Comparison of ENCODE assay signal across 16 mouse cellular contexts in the genomic region with DNA sequence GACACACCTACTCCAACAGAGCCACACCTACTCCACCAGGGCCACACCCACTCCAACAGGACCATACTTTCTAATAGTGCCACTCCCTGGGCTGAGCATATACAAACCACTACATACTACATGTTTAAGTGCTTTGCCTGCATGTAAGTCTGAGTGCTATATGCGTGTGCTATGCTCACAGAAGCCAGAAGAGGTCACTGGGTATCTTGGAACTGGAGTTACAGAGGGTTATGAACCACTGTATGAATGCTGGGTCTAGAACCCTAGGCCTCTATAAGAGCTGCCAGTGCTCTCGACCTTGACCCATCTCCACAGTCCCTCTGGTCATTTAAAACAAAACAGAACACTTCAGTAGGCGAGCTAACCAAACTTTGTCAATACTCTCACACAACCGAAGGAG. TPM values are rescaled to one million over a fixed set of nuclear protein-coding genes. Genes with fewer than 3 reads are reported as not detected.
DNase-seq lines count a peak whose midpoint lies in the region; ATAC-seq and TF ChIP-seq lines count a peak whose summit lies in the region.
"Had no signal": no experiment of that assay in that cellular context is flagged by ENCODE, and none has a peak within 500 bp of the region (broad histone marks: within the 10 kb centered on the region; RNA-seq: fewer than 3 reads in every experiment).

No protein-coding gene starts in this region.

- H3K4me2 ChIP-seq in intestine, postnatal 0 days (replicated peaks; ENCODE audit: low read depth): no peak overlapping the region
- H3K4me2 ChIP-seq in intestine, embryonic 15.5 days (replicated peaks): no peak overlapping the region
- no peak overlapping the region for H3K4me2 ChIP-seq in lung, postnatal 0 days (replicated peaks; ENCODE audit: low read depth, low read length)
- no peak overlapping the region for H3K4me2 ChIP-seq in stomach, postnatal 0 days (replicated peaks; ENCODE audit: low read depth)
- H3K4me2 ChIP-seq: heart, embryonic 11.5 days; liver, embryonic 15.5 days; midbrain, embryonic 11.5 days had no signal

- no peak overlapping the region for H3K4me3 ChIP-seq in intestine, postnatal 0 days (ENCODE audit: low read depth, low read length)
- no peak overlapping the region for H3K4me3 ChIP-seq in intestine, embryonic 15.5 days (replicated peaks)
- no peak overlapping the region for H3K4me3 ChIP-seq in lung, postnatal 0 days (ENCODE audit: low read depth, low read length)
- no peak overlapping the region for H3K4me3 ChIP-seq in E14TG2a.4 (replicated peaks; ENCODE audit: low read length)
- no peak overlapping the region for H3K4me3 ChIP-seq in stomach, postnatal 0 days (ENCODE audit: low read depth, low read length)
- H3K4me3 ChIP-seq: liver, embryonic 15.5 days had no signal

- ATAC-seq in intestine, postnatal 0 days: no peak
- ATAC-seq in intestine, embryonic 15.5 days: no peak
- ATAC-seq in lung, postnatal 0 days: no peak
- 0 out of 2 replicates have a peak, but pooled peaks have one; percentile 18 for ATAC-seq in stomach, postnatal 0 days (ENCODE audit: low FRiP score, low TSS enrichment)
- no peak for ATAC-seq in granulocyte monocyte progenitor cell, adult 5-6 weeks (replicated peaks; ENCODE audit: poor library complexity, severe bottlenecking)
- ATAC-seq: hindbrain, embryonic 16.5 days had no signal

- H3K27ac ChIP-seq in intestine, postnatal 0 days (ENCODE audit: low read depth, low read length): no peak overlapping the region
- H3K27ac ChIP-seq in intestine, embryonic 15.5 days: no peak overlapping the region
- H3K27ac ChIP-seq in lung, postnatal 0 days (ENCODE audit: low read length): no peak overlapping the region
- H3K27ac ChIP-seq in stomach, postnatal 0 days (replicated peaks): no peak overlapping the region
- H3K27ac ChIP-seq: liver, embryonic 15.5 days had no signal

- H3K4me1 ChIP-seq in intestine, postnatal 0 days (replicated peaks; ENCODE audit: control insufficient read depth, insufficient read depth, low read length): no peaks in the 10 kb centered on the region
- no peaks in the 10 kb centered on the region for H3K4me1 ChIP-seq in intestine, embryonic 15.5 days (replicated peaks)
- H3K4me1 ChIP-seq in lung, postnatal 0 days (ENCODE audit: insufficient read depth, low read depth, low read length): no peaks in the 10 kb centered on the region
- H3K4me1 ChIP-seq in E14TG2a.4 (replicated peaks; ENCODE audit: low read depth, low read length): peaks cover 13% of the 10 kb centered on the region; the same call in 1 of the 2 replicates
- no peaks in the 10 kb centered on the region for H3K4me1 ChIP-seq in stomach, postnatal 0 days (replicated peaks; ENCODE audit: control insufficient read depth, insufficient read depth)
- H3K4me1 ChIP-seq: liver, embryonic 15.5 days had no signal

- H3K9me3 ChIP-seq in intestine, postnatal 0 days (ENCODE audit: control insufficient read depth): no peaks in the 10 kb centered on the region
- H3K9me3 ChIP-seq in intestine, embryonic 15.5 days: no peaks in the 10 kb centered on the region
- no peaks in the 10 kb centered on the region for H3K9me3 ChIP-seq in lung, postnatal 0 days (ENCODE audit: low read length)
- H3K9me3 ChIP-seq in E14TG2a.4 (ENCODE audit: low read length): no peaks in the 10 kb centered on the region
- no peaks in the 10 kb centered on the region for H3K9me3 ChIP-seq in stomach, postnatal 0 days (ENCODE audit: control insufficient read depth, low read length)
- H3K9me3 ChIP-seq: liver, embryonic 15.5 days had no signal

- DNase-seq in lung, postnatal 0 days (ENCODE audit: low spot score): no peak
- no peak for DNase-seq in lung, postnatal 10 days
- DNase-seq in stomach, postnatal 0 days (ENCODE audit: low spot score): no peak
- DNase-seq: cerebellum, adult 9-11 months; gastrocnemius, postnatal 25 days; kidney, adult 9 months; lung, postnatal 4 days; right cerebral cortex, postnatal 25 days had no signal

- no peaks in the 10 kb centered on the region for H3K36me3 ChIP-seq in intestine, postnatal 0 days (ENCODE audit: control insufficient read depth, insufficient read depth)
- H3K36me3 ChIP-seq in intestine, embryonic 15.5 days: no peaks in the 10 kb centered on the region
- H3K36me3 ChIP-seq in lung, postnatal 0 days (ENCODE audit: insufficient read depth, low read length): no peaks in the 10 kb centered on the region
- no peaks in the 10 kb centered on the region for H3K36me3 ChIP-seq in E14TG2a.4 (ENCODE audit: insufficient read depth, low read length)
- H3K36me3 ChIP-seq in stomach, postnatal 0 days (ENCODE audit: control insufficient read depth, insufficient read depth, low read length): no peaks in the 10 kb centered on the region
- H3K36me3 ChIP-seq: liver, embryonic 15.5 days had no signal

- no peaks in the 10 kb centered on the region for H3K27me3 ChIP-seq in intestine, postnatal 0 days (replicated peaks; ENCODE audit: control insufficient read depth, insufficient read depth, low read length)
- H3K27me3 ChIP-seq in intestine, embryonic 15.5 days (replicated peaks): no peaks in the 10 kb centered on the region
- no peaks in the 10 kb centered on the region for H3K27me3 ChIP-seq in lung, postnatal 0 days (replicated peaks; ENCODE audit: insufficient read depth, low read length)
- H3K27me3 ChIP-seq in E14TG2a.4 (ENCODE audit: insufficient read depth, low read length): no peaks in the 10 kb centered on the region
- H3K27me3 ChIP-seq in stomach, postnatal 0 days (ENCODE audit: control insufficient read depth, insufficient read depth, low read length): no peaks in the 10 kb centered on the region
- H3K27me3 ChIP-seq: liver, embryonic 15.5 days had no signal

- TF ChIP-seq CTCF in intestine, postnatal 0 days (IDR thresholded peaks at IDR 0.05; ENCODE audit: low read depth): peak; percentile 60
- peak; percentile 46 for TF ChIP-seq CTCF in lung, postnatal 0 days (IDR thresholded peaks at IDR 0.05)
- 0 out of 2 replicates have a peak, but pooled peaks have one; percentile 3 for TF ChIP-seq CTCF in E14TG2a.4 (conservative IDR thresholded peaks at IDR 0.05; ENCODE audit: low read length)
- peak; percentile 60 for TF ChIP-seq CTCF in stomach, postnatal 0 days (IDR thresholded peaks at IDR 0.05; ENCODE audit: low read depth)

- no peak overlapping the region for H3K9ac ChIP-seq in intestine, postnatal 0 days (ENCODE audit: low read depth, low read length)
- no peak overlapping the region for H3K9ac ChIP-seq in intestine, embryonic 15.5 days
- no peak overlapping the region for H3K9ac ChIP-seq in lung, postnatal 0 days (replicated peaks; ENCODE audit: low read depth)
- no peak overlapping the region for H3K9ac ChIP-seq in stomach, postnatal 0 days (ENCODE audit: low read length)
- H3K9ac ChIP-seq: liver, embryonic 15.5 days had no signal

- TF ChIP-seq EP300 in lung, postnatal 0 days (IDR thresholded peaks at IDR 0.05): no peak
- TF ChIP-seq EP300 in stomach, postnatal 0 days (optimal IDR thresholded peaks at IDR 0.05): no peak

- 66% methylated on average over 4 of the region's 4 CpGs for WGBS in intestine, postnatal 0 days
- whole genome bisulfite sequencing in intestine, embryonic 15.5 days: 70% methylated on average over 4 of the region's 4 CpGs
- WGBS in lung, postnatal 0 days: 62% methylated on average over 4 of the region's 4 CpGs
- WGBS in stomach, postnatal 0 days: 77% methylated on average over 4 of the region's 4 CpGs

RNA-seq across cellular contexts. Expression of a gene that starts 11.0 kb away (rescaled TPM):
- polyA plus RNA-seq in intestine, postnatal 0 days (2015; fragmentation: Nextera tagmentation; extraction: Ambion mirVana): 9.1 and 9.2 TPM in 2 replicates
- 23.9 and 24.9 TPM in 2 replicates for polyA plus RNA-seq in intestine, embryonic 15.5 days (2015; fragmentation: Nextera tagmentation; extraction: Ambion mirVana)
- polyA plus RNA-seq in lung, postnatal 0 days (2015; fragmentation: Nextera tagmentation; extraction: Ambion mirVana): 9.7 and 16.8 TPM in 2 replicates
- 29.2 and 29.6 TPM in 2 replicates for polyA plus RNA-seq in stomach, postnatal 0 days (2015; fragmentation: Nextera tagmentation; extraction: Ambion mirVana)
- not detected in 2 replicates for total RNA-seq in granulocyte monocyte progenitor cell, adult 5-6 weeks (2014; fragmentation: Nextera tagmentation)
- total RNA-seq in granulocyte monocyte progenitor cell, adult 5-6 weeks (2017): 0.73 and 1.7 TPM in 2 replicates

Comparison
In these comparisons a context has a peak if more than half of its experiments do, and no peak if none do; other contexts are left out.
1. CTCF ChIP-seq: peak in every context shown above with its lines; median percentile 60 in intestine, postnatal 0 days; 60 in stomach, postnatal 0 days; 46 in lung, postnatal 0 days; 3 in E14TG2a.4.